Mouse (Mus musculus) myocyte (in vitro differentiated cells): ENCODE measurements around the gene Tmprss7. TPM values are rescaled to one million over a fixed set of nuclear protein-coding genes. Genes with fewer than 3 reads are reported as not detected.
A peak's percentile ranks its signal among the peaks of the same experiment; 100 is the strongest.

Experiments
- H3K27me3 ChIP-seq: one replicate; pipeline ENCODE4 v1.6.1; 2011; ENCODE audit not compliant: control insufficient read depth, insufficient read depth, insufficient read length
- H3K36me3 ChIP-seq: one replicate; pipeline ENCODE4 v1.6.1; 2011; ENCODE audit not compliant: control insufficient read depth, insufficient read depth
- H3K4me2 ChIP-seq: one replicate; pipeline ENCODE4 v1.6.1; 2011; ENCODE audit warnings: low read depth, control low read depth
- H3K4me3 ChIP-seq: one replicate; pipeline ENCODE4 v1.5.1; 2011; ENCODE audit warnings: mild to moderate bottlenecking, control low read depth, moderate library complexity
- H3K79me2 ChIP-seq: one replicate; pipeline ENCODE4 v1.6.1; 2011; ENCODE audit not compliant: control insufficient read depth, insufficient read depth
- H3ac ChIP-seq: one replicate; pipeline ENCODE4 v1.6.1; 2011; ENCODE audit not compliant: control insufficient read depth, insufficient read length
- CEBPB ChIP-seq: IDR thresholded peaks from 2 replicates; pipeline ENCODE4 v1.6.1; 2011; ENCODE audit warnings: mild to moderate bottlenecking, moderate library complexity; ENCODE audit not compliant: poor library complexity, insufficient read depth, severe bottlenecking
- E2F4 ChIP-seq: IDR thresholded peaks from one replicate; pipeline ENCODE4 v1.6.1; 2011; ENCODE audit warnings: mild to moderate bottlenecking, control low read depth, moderate library complexity; ENCODE audit not compliant: insufficient read depth
- MAX ChIP-seq: IDR thresholded peaks from one replicate; pipeline ENCODE4 v1.6.1; 2011; ENCODE audit warnings: low read depth, mild to moderate bottlenecking, control low read depth
- MYOD1 ChIP-seq, 3 experiments: IDR thresholded peaks; one replicate each; pipeline ENCODE4 v1.6.1; 2011; ENCODE audit warnings: control low read depth in 2 of 3, low read depth in 2 of 3, mild to moderate bottlenecking in 2 of 3, moderate library complexity in 1 of 3; ENCODE audit not compliant: insufficient read length in 2 of 3, control insufficient read depth in 1 of 3
- MYOG ChIP-seq, 3 experiments: IDR thresholded peaks; one replicate each; pipeline ENCODE4 v1.6.1; 2011; ENCODE audit warnings: control low read depth in 2 of 3, low read depth in 2 of 3, mild to moderate bottlenecking in 2 of 3; ENCODE audit not compliant: insufficient read length in 2 of 3, control insufficient read depth in 1 of 3, insufficient read depth in 1 of 3
- POLR2A ChIP-seq: IDR thresholded peaks from one replicate; pipeline ENCODE4 v1.6.1; 2011; ENCODE audit warnings: low read depth, mild to moderate bottlenecking, control low read depth, moderate library complexity; ENCODE audit not compliant: insufficient read length
- POLR2AphosphoS2 ChIP-seq: IDR thresholded peaks from one replicate; pipeline ENCODE4 v1.6.1; 2011; ENCODE audit warnings: low read depth, control low read depth; ENCODE audit not compliant: insufficient read length
- REST ChIP-seq: IDR thresholded peaks from one replicate; pipeline ENCODE4 v1.6.1; 2011; ENCODE audit warnings: mild to moderate bottlenecking, control low read depth, moderate library complexity; ENCODE audit not compliant: insufficient read depth, insufficient read length
- SRF ChIP-seq: IDR thresholded peaks from one replicate; pipeline ENCODE4 v1.6.1; 2011; ENCODE audit warnings: low read depth; ENCODE audit not compliant: control insufficient read depth, insufficient read length
- TCF12 ChIP-seq: IDR thresholded peaks from one replicate; pipeline ENCODE4 v1.6.1; 2011; ENCODE audit warnings: mild to moderate bottlenecking, control low read depth; ENCODE audit not compliant: poor library complexity, insufficient read depth, severe bottlenecking
- TCF3 ChIP-seq: IDR thresholded peaks from one replicate; pipeline ENCODE4 v1.6.1; 2011; ENCODE audit warnings: low read depth, control low read depth; ENCODE audit not compliant: insufficient read length
- USF1 ChIP-seq: IDR thresholded peaks from one replicate; pipeline ENCODE4 v1.6.1; 2011; ENCODE audit warnings: low read depth, mild to moderate bottlenecking, control low read depth, moderate library complexity
- polyA plus RNA-seq: library from polyadenylated mRNA; unstranded; fragments of >200 nt; fragmentation: generic; extraction: Trizol; gene quantifications from one replicate; pipeline ENCODE4 v1.2.1, GENCODE M21; 2012; ENCODE audit warnings: missing spikeins

The Tmprss7 gene
- polyA plus RNA-seq, 1 experiment: not detected

- Histone ChIP-seq H3K79me2 (no peaks in the 10 kb centered on the region), H3K4me3 (no peak overlapping the region), H3K27me3 (no peaks in the 10 kb centered on the region), H3ac (no peak overlapping the region), H3K36me3 (no peaks in the 10 kb centered on the region), H3K4me2 (no peak overlapping the region)
- no peak for TF ChIP-seq SRF
- no peak for TF ChIP-seq POLR2AphosphoS2
- TF ChIP-seq TCF3: no peak
- TF ChIP-seq POLR2A: no peak
- TF ChIP-seq MYOD1 (IDR thresholded peaks at IDR 0.05; ENCODE audit: control insufficient read depth in 1 of 3, insufficient read length in 2 of 3, low read depth in 2 of 3): no peak
- no peak for TF ChIP-seq E2F4
- no peak for TF ChIP-seq MYOG (IDR thresholded peaks at IDR 0.05; ENCODE audit: control insufficient read depth in 1 of 3, insufficient read depth in 1 of 3, insufficient read length in 2 of 3, low read depth in 2 of 3)
- TF ChIP-seq CEBPB: no peak
- no peak for TF ChIP-seq REST
- no peak for TF ChIP-seq TCF12
- no peak for TF ChIP-seq USF1
Observed at GRCm38 (mm10) chr16:45640070-45640762, 53.2 kb downstream of the Tmprss7 start.

GRCm38 (mm10) chr16:45635826-45636225 is 57.6 kb downstream of the Tmprss7 start:
- no peaks in the 10 kb centered on the region for H3K27me3 ChIP-seq
- TF ChIP-seq SRF: no peak
- no peak for TF ChIP-seq REST
- no peak for TF ChIP-seq CEBPB
- no peak for TF ChIP-seq POLR2AphosphoS2
- no peak for TF ChIP-seq MAX
- no peak for TF ChIP-seq USF1
- TF ChIP-seq TCF12: no peak
- TF ChIP-seq POLR2A: no peak
- no peak for TF ChIP-seq TCF3
- no peak for TF ChIP-seq MYOD1 (IDR thresholded peaks at IDR 0.05; ENCODE audit: control insufficient read depth in 1 of 3, insufficient read length in 2 of 3, low read depth in 2 of 3)
- no peak for TF ChIP-seq E2F4
- TF ChIP-seq MYOG (IDR thresholded peaks at IDR 0.05; ENCODE audit: control insufficient read depth in 1 of 3, insufficient read depth in 1 of 3, insufficient read length in 2 of 3, low read depth in 2 of 3): no peak
- H3K4me3 ChIP-seq: no peak overlapping the region
- no peak overlapping the region for H3K4me2 ChIP-seq
- H3K36me3 ChIP-seq: no peaks in the 10 kb centered on the region
- H3K79me2 ChIP-seq: no peaks in the 10 kb centered on the region
- no peak overlapping the region for H3ac ChIP-seq

GRCm38 (mm10) chr16:45632420-45632819 is 61.0 kb downstream of the Tmprss7 start:
- no peaks in the 10 kb centered on the region for H3K79me2 ChIP-seq
- H3K36me3 ChIP-seq: no peaks in the 10 kb centered on the region
- H3ac ChIP-seq: no peak overlapping the region
- no peaks in the 10 kb centered on the region for H3K27me3 ChIP-seq
- H3K4me3 ChIP-seq: no peak overlapping the region
- peak overlapping the region; percentile 3 for H3K4me2 ChIP-seq
- TF ChIP-seq USF1 (no peak), CEBPB (no peak), TCF3 (no peak), MYOG (IDR thresholded peaks at IDR 0.05; ENCODE audit: control insufficient read depth in 1 of 3, insufficient read depth in 1 of 3, insufficient read length in 2 of 3, low read depth in 2 of 3) (no peak), MYOD1 (IDR thresholded peaks at IDR 0.05; ENCODE audit: control insufficient read depth in 1 of 3, insufficient read length in 2 of 3, low read depth in 2 of 3) (peak in 1 of 3 experiments; percentile 40), POLR2A (no peak), POLR2AphosphoS2 (no peak)

- no peaks in the 10 kb centered on the region for H3K27me3 ChIP-seq
- no peaks in the 10 kb centered on the region for H3K36me3 ChIP-seq
- H3ac ChIP-seq: no peak overlapping the region
- no peak overlapping the region for H3K4me3 ChIP-seq
- no peaks in the 10 kb centered on the region for H3K79me2 ChIP-seq
- TF ChIP-seq USF1 (no peak), E2F4 (no peak), TCF12 (no peak), POLR2A (no peak), MYOD1 (IDR thresholded peaks at IDR 0.05; ENCODE audit: control insufficient read depth in 1 of 3, insufficient read length in 2 of 3, low read depth in 2 of 3) (no peak), TCF3 (no peak), CEBPB (no peak), POLR2AphosphoS2 (no peak), MAX (no peak), SRF (no peak), MYOG (IDR thresholded peaks at IDR 0.05; ENCODE audit: control insufficient read depth in 1 of 3, insufficient read depth in 1 of 3, insufficient read length in 2 of 3, low read depth in 2 of 3) (no peak), REST (no peak)
- no peak overlapping the region for H3K4me2 ChIP-seq
Observed at GRCm38 (mm10) chr16:45630347-45630960, 63.0 kb downstream of the Tmprss7 start.
